Mouse (Mus musculus) G1E (cell line): ENCODE measurements at regions not wholly inside any gene's neighbourhood (a gene's known extent, or its start where the extent isn't known, plus 50 kb on each side); places are given as distances from the start of the nearest gene placed in this dataset.
A peak's percentile ranks its signal among the peaks of the same experiment; 100 is the strongest.

Source experiments
- ATAC-seq: 2 replicates; pipeline ENCODE4 v1.8.0; 2016; ENCODE audit warnings: mild to moderate bottlenecking; ENCODE audit not compliant: insufficient number of reproducible peaks, poor library complexity, low FRiP score, severe bottlenecking; ENCODE audit errors: extremely low read depth
- DNase-seq: peaks from one replicate; pipeline ENCODE4 v3.0.0; 2012; ENCODE audit warnings: low spot score
- H3K27me3 ChIP-seq: 2 replicates; pipeline ENCODE4 v1.6.1; 2012; ENCODE audit warnings: mild to moderate bottlenecking, low read length, inconsistent platforms; ENCODE audit not compliant: insufficient read depth
- H3K36me3 ChIP-seq: replicated peaks from 2 replicates; pipeline ENCODE3; 2012; ENCODE audit warnings: mild to moderate bottlenecking, inconsistent platforms
- H3K4me1 ChIP-seq: 2 replicates; pipeline ENCODE4 v1.6.1; 2012; ENCODE audit warnings: low read depth, low read length, inconsistent platforms, mixed read lengths; ENCODE audit not compliant: insufficient read depth
- H3K4me3 ChIP-seq: 2 replicates; pipeline ENCODE4 v1.5.1; 2012; ENCODE audit warnings: low read depth, mild to moderate bottlenecking, inconsistent platforms, low read length, moderate library complexity, mixed read lengths
- H3K9me3 ChIP-seq: replicated peaks from 2 replicates; pipeline ENCODE4 v1.6.1; 2012; ENCODE audit warnings: inconsistent platforms
- CTCF ChIP-seq: IDR thresholded peaks from 2 replicates; pipeline ENCODE4 v1.5.1; 2012; ENCODE audit warnings: low read depth, low read length, inconsistent platforms, mixed read lengths
- GATA1 ChIP-seq: IDR thresholded peaks from 2 replicates; pipeline ENCODE4 v1.6.1; 2012; ENCODE audit warnings: borderline replicate concordance, low read length, inconsistent platforms, mixed read lengths
- GATA2 ChIP-seq: IDR thresholded peaks from 2 replicates; pipeline ENCODE4 v1.6.1; 2012; ENCODE audit warnings: low read depth, low read length, inconsistent platforms, borderline replicate concordance
- POLR2AphosphoS5 ChIP-seq: IDR thresholded peaks from 2 replicates; pipeline ENCODE4 v1.6.1; 2012; ENCODE audit warnings: low read depth, low read length, inconsistent platforms; ENCODE audit not compliant: insufficient replicate concordance
- TAL1 ChIP-seq: conservative IDR thresholded peaks from 2 replicates; pipeline ENCODE4 v1.6.1; 2012; ENCODE audit warnings: low read depth, low read length, inconsistent platforms, mixed read lengths

DNA sequence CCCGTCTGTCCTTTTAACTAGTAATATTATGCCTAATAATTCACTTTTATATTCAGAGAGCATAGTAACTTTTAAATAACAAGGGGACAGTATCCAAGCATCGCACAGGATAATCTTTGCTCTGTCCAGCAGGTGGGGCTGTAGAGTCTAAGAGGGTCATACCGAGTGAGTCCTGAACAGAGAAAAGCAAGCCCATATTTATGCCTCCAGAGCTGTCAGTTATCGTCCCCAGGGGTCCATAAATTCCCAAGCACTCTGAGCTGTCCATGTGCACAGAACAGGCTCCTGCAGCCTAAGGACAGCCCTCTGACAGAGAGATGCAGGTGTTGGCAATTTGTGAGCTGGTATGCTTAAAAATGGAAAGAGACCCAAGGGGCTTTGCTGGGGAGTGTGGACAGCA is 124.0 kb downstream of the Icos start:
- ATAC-seq, result no peak
- TF ChIP-seq CTCF (peak; percentile 55; the same call in 1 of the 2 replicates), GATA1 (no peak)

GRCm38 (mm10) chr1:61102346-61102745 is 124.6 kb downstream of the Icos start:
- Histone ChIP-seq H3K9me3 (no peaks in the 10 kb centered on the region), H3K36me3 (no peaks in the 10 kb centered on the region), H3K27me3 (no peaks in the 10 kb centered on the region), H3K4me3 (no peak overlapping the region), H3K4me1 (0 out of 2 replicates have a peak, but pooled peaks cover 2% of the 10 kb centered on the region)
- DNase-seq (no peak), ATAC-seq (peak; percentile 49)
- TF ChIP-seq GATA2 (no peak), POLR2AphosphoS5 (no peak), GATA1 (no peak), TAL1 (no peak), CTCF (no peak)

More for the DNA sequence above, 124.0 kb downstream of the Icos start:
- no peaks in the 10 kb centered on the region for H3K9me3 ChIP-seq
- H3K27me3 ChIP-seq, result no peaks in the 10 kb centered on the region; the same call in 1 of the 2 replicates
- DNase-seq, result no peak
- H3K36me3 ChIP-seq, result no peaks in the 10 kb centered on the region
- H3K4me3 ChIP-seq, result no peak overlapping the region
- H3K4me1 ChIP-seq, result 0 out of 2 replicates have a peak, but pooled peaks cover 2% of the 10 kb centered on the region

GRCm38 (mm10) chr1:61103581-61103980 is 125.9 kb downstream of the Icos start:
- H3K27me3 ChIP-seq, result no peaks in the 10 kb centered on the region
- ATAC-seq (no peak), DNase-seq (no peak)
- no peaks in the 10 kb centered on the region for H3K36me3 ChIP-seq
- H3K4me1 ChIP-seq, result 0 out of 2 replicates have a peak, but pooled peaks cover 2% of the 10 kb centered on the region
- TF ChIP-seq POLR2AphosphoS5, result no peak
- TF ChIP-seq GATA1, result no peak
- TF ChIP-seq CTCF, result no peak
- TF ChIP-seq TAL1, result no peak
- TF ChIP-seq GATA2, result no peak
- no peak overlapping the region for H3K4me3 ChIP-seq
- H3K9me3 ChIP-seq, result no peaks in the 10 kb centered on the region

DNA sequence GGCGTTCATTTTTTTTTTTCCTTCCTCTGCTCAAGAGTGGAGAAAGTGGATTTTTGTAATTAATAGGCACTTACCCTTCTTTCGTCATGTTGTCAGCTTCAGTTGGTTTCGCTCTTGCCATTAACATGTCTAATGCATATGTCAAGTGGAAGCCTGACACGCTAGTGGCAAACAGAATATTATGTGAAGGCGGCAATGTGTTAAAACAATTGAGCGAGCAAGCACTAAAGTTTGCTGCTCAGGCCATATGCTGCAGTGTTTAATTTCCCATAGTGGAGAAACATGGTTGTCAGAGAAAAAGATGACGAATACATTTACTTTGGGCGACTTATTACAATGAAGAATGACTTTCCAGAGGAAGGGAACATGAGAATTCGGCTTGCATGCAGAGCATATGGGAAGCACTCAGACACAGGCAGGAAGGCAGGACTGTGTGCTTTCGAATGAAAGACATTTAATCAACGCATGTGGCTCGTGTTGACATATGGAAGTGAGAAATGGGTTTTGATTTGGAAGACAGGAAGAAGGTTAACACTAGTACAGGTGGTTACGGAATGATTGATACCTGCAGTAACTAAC is 134.1 kb downstream of the Icos start:
- DNase-seq, result no peak
- ATAC-seq, result no peak
- TF ChIP-seq GATA1 (no peak), CTCF (no peak), POLR2AphosphoS5 (no peak), TAL1 (no peak), GATA2 (no peak)
- Histone ChIP-seq H3K27me3 (peaks cover 4% of the 10 kb centered on the region; the same call in 1 of the 2 replicates), H3K4me1 (no peaks in the 10 kb centered on the region), H3K4me3 (no peak overlapping the region), H3K36me3 (no peaks in the 10 kb centered on the region), H3K9me3 (no peaks in the 10 kb centered on the region)

DNA sequence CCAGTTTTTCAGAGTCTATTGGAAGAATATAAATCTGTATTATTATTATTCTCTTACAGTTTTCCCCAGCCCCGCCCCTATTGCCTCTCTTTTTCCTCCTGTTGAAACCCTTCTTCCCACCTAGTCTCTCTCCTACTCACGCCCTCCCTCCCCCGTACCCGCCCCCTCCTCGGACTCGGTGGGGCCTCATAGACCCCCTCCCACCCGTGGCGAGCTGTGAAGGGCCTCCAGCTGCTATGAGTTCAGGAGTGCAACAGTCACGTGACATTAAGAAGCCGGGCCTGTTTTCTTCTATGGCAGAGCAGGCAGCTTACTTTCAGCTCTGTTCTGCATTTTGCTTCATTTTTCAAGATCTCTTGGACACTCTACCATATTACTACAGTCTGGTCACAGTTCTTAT is 139.8 kb downstream of the Icos start:
- Histone ChIP-seq H3K36me3 (no peaks in the 10 kb centered on the region), H3K4me3 (no peak overlapping the region), H3K4me1 (no peaks in the 10 kb centered on the region), H3K9me3 (no peaks in the 10 kb centered on the region), H3K27me3 (peaks cover 2% of the 10 kb centered on the region; the same call in 1 of the 2 replicates)
- TF ChIP-seq CTCF, result no peak
- no peak for TF ChIP-seq TAL1
- no peak for TF ChIP-seq GATA2
- TF ChIP-seq GATA1, result no peak
- TF ChIP-seq POLR2AphosphoS5, result no peak
- ATAC-seq (no peak), DNase-seq (no peak)

GRCm38 (mm10) chr1:61118071-61118470 is 140.3 kb downstream of the Icos start:
- H3K27me3 ChIP-seq, result peaks cover 2% of the 10 kb centered on the region; the same call in 1 of the 2 replicates
- H3K9me3 ChIP-seq, result no peaks in the 10 kb centered on the region
- ATAC-seq (no peak), DNase-seq (no peak)
- no peak overlapping the region for H3K4me3 ChIP-seq
- no peaks in the 10 kb centered on the region for H3K36me3 ChIP-seq
- TF ChIP-seq CTCF, result no peak
- TF ChIP-seq GATA1, result no peak
- no peak for TF ChIP-seq GATA2
- TF ChIP-seq POLR2AphosphoS5, result no peak
- no peak for TF ChIP-seq TAL1
- no peaks in the 10 kb centered on the region for H3K4me1 ChIP-seq

- DNase-seq (no peak), ATAC-seq (no peak)
- Histone ChIP-seq H3K4me1 (no peaks in the 10 kb centered on the region), H3K27me3 (no peaks in the 10 kb centered on the region), H3K9me3 (no peaks in the 10 kb centered on the region), H3K4me3 (no peak overlapping the region), H3K36me3 (no peaks in the 10 kb centered on the region)
- TF ChIP-seq GATA2 (no peak), TAL1 (no peak), POLR2AphosphoS5 (no peak), CTCF (no peak), GATA1 (no peak)
These were observed 143.8 kb downstream of the Icos start for GRCm38 (mm10) chr1:61121480-61121879.
